In genomic region chr9:40450776-40451175, GRCm38 (mm10) we compare ENCODE assay signal across 13 mouse cellular contexts.
"Had no signal": no experiment of that assay in that cellular context is flagged by ENCODE, and none has a peak within 500 bp of the region (broad histone marks: within the 10 kb centered on the region; RNA-seq: fewer than 3 reads in every experiment).

No protein-coding gene starts in this region.

- H3K4me3 ChIP-seq: left cerebral cortex, adult 2 months; liver, embryonic 13.5 days; lung, embryonic 15.5 days; midbrain, embryonic 13.5 days; neural tube, embryonic 13.5 days had no signal

- H3K27ac ChIP-seq: left cerebral cortex, adult 2 months; liver, embryonic 13.5 days; lung, embryonic 15.5 days; macrophage; midbrain, embryonic 13.5 days; neural tube, embryonic 13.5 days had no signal

- H3K27me3 ChIP-seq: lung, embryonic 15.5 days had no signal

- H3K9ac ChIP-seq: liver, embryonic 13.5 days; liver, postnatal 0 days; lung, embryonic 15.5 days; midbrain, embryonic 13.5 days; neural tube, embryonic 13.5 days had no signal

- H3K4me2 ChIP-seq: liver, embryonic 13.5 days; lung, embryonic 15.5 days; midbrain, embryonic 13.5 days; neural tube, embryonic 13.5 days had no signal

- DNase-seq: kidney, postnatal 14 days; liver; liver, embryonic 13.5 days; liver, postnatal 0 days; lung, postnatal 14 days; right cerebral cortex, adult 18-20 months had no signal

- ATAC-seq: intestine, embryonic 16.5 days; liver, postnatal 0 days; midbrain, embryonic 13.5 days had no signal

- H3K9me3 ChIP-seq: liver, embryonic 13.5 days; lung, embryonic 15.5 days; megakaryocyte, embryonic 14.5 days; midbrain, embryonic 13.5 days; neural tube, embryonic 13.5 days had no signal

- H3K36me3 ChIP-seq: liver, embryonic 13.5 days; lung, embryonic 15.5 days; midbrain, embryonic 13.5 days; neural tube, embryonic 13.5 days had no signal
